Mouse (Mus musculus) embryonic facial prominence, embryonic 12.5 days (tissue): Measurements from ENCODE around the gene Olfr508. TPM values are rescaled to one million over a fixed set of nuclear protein-coding genes. Genes with fewer than 3 reads are reported as not detected.
"Not testable (repeated sequence)": the region's sequence is repeated elsewhere in the genome, so short reads cannot be mapped to it uniquely, and the experiment has no call there.

ENCODE experiments used
- ATAC-seq: fragments of 200-750 bp; cut with Nextera tagmentation; 2 replicates; pipeline ENCODE4 v1.8.0; 2017; ENCODE audit not compliant: insufficient number of reproducible peaks, insufficient read depth, low FRiP score, low TSS enrichment
- H3K27ac ChIP-seq: fragments of 300-500 bp; sonication (generic); 2 replicates; pipeline ENCODE4 v1.5.1; 2016; ENCODE audit warnings: mild to moderate bottlenecking
- H3K27me3 ChIP-seq: fragments of 300-500 bp; sonication (generic); 2 replicates; pipeline ENCODE4 v1.6.1; 2016; ENCODE audit warnings: mild to moderate bottlenecking, moderate library complexity
- H3K36me3 ChIP-seq: fragments of 300-500 bp; sonication (generic); 2 replicates; pipeline ENCODE4 v1.6.1; 2016; ENCODE audit warnings: mild to moderate bottlenecking
- H3K4me1 ChIP-seq: fragments of 300-500 bp; sonication (generic); 2 replicates; pipeline ENCODE4 v1.6.1; 2016
- H3K4me2 ChIP-seq: fragments of 300-500 bp; sonication (generic); replicated peaks from 2 replicates; pipeline ENCODE4 v1.6.1; 2016; ENCODE audit warnings: mild to moderate bottlenecking, moderate library complexity
- H3K4me3 ChIP-seq: fragments of 300-500 bp; sonication (generic); 2 replicates; pipeline ENCODE4 v1.5.1; 2016; ENCODE audit warnings: mild to moderate bottlenecking
- H3K9ac ChIP-seq: fragments of 300-500 bp; sonication (generic); 2 replicates; pipeline ENCODE4 v1.6.1; 2016; ENCODE audit warnings: mild to moderate bottlenecking, moderate library complexity
- H3K9me3 ChIP-seq: fragments of 300-500 bp; sonication (generic); 2 replicates; pipeline ENCODE4 v1.6.1; 2016; ENCODE audit warnings: mild to moderate bottlenecking, moderate library complexity
- WGBS: fragments of 180-500 bp; shearing (Covaris S2); methylation state at CpG from one replicate; pipeline ENCODE4 v1.1.7; 2016; 5-methylcytosine and 5-hydroxymethylcytosine counted together
- polyA plus RNA-seq: library from polyadenylated mRNA; unstranded; fragments of >200 nt; fragmentation: Nextera tagmentation; extraction: Ambion mirVana; gene quantifications from 2 replicates; pipeline ENCODE4 v1.2.1, GENCODE M21; 2016

Gene Olfr508
- not detected in 2 replicates for polyA plus RNA-seq

GRCm38 (mm10) chr7:108629694-108630093 is at the start of gene Olfr508:
Gene Olfr508, plus strand, starts transcription at chr7:108629994.
- H3K4me2 ChIP-seq, result no peak within 1 kb of the TSS
- H3K4me3 ChIP-seq, result no peak within 1 kb of the TSS
- H3K9ac ChIP-seq, result no peak within 1 kb of the TSS
- H3K27ac ChIP-seq, result no peak within 1 kb of the TSS
- no peaks in the 10 kb centered on the region for H3K36me3 ChIP-seq
- H3K9me3 ChIP-seq, result no peaks in the 10 kb centered on the region
- WGBS, result 81% methylated on average over 3 of the region's 3 CpGs
- no peak for ATAC-seq
- no peaks in the 10 kb centered on the region for H3K27me3 ChIP-seq
- no peaks in the 10 kb centered on the region for H3K4me1 ChIP-seq

- no peak overlapping the region for H3K4me2 ChIP-seq
- H3K4me3 ChIP-seq, result no peak overlapping the region
- H3K4me1 ChIP-seq, result no peaks in the 10 kb centered on the region
- H3K27me3 ChIP-seq, result no peaks in the 10 kb centered on the region
- 0 out of 2 replicates have a peak, but pooled peaks have one; percentile 60 for ATAC-seq
- H3K27ac ChIP-seq, result no peak overlapping the region
- H3K36me3 ChIP-seq, result no peaks in the 10 kb centered on the region
- H3K9me3 ChIP-seq, result no peaks in the 10 kb centered on the region
- H3K9ac ChIP-seq, result no peak overlapping the region
- WGBS, result 89% methylated on average over 1 of the region's 1 CpGs
Measured at GRCm38 (mm10) chr7:108589797-108590196, 40.0 kb upstream of the Olfr508 start.

DNA sequence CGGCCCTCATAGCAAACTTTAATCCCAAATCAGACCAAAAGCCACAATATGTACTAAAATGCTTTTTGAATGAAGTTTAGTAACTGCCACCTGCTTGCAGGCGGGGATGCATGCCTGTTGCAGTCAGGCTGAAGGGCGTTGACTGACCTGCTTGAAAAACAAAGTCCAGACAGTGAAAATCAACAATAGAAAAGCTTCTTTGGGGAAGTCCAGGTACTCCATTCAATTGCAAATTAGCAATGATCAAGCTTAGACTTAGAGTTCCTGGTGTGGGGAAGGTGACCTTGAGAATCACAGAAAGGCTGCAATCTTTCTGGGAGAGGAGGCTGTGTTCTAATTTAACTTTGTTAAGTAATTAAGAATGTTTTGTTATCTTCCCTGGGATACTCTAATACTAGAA is 27.9 kb upstream of the Olfr508 start:
- ATAC-seq, H3K9ac ChIP-seq, H3K4me1 ChIP-seq, H3K4me2 ChIP-seq, H3K36me3 ChIP-seq, H3K27ac ChIP-seq, H3K27me3 ChIP-seq, H3K9me3 ChIP-seq, H3K4me3 ChIP-seq: not testable (repeated sequence)
- WGBS, result 82% methylated on average over 3 of the region's 3 CpGs

- Histone ChIP-seq H3K36me3 (no peaks in the 10 kb centered on the region), H3K4me1 (no peaks in the 10 kb centered on the region), H3K4me2 (no peak within 1 kb of the TSS), H3K4me3 (no peak within 1 kb of the TSS), H3K9ac (no peak within 1 kb of the TSS), H3K27me3 (no peaks in the 10 kb centered on the region), H3K27ac (no peak within 1 kb of the TSS), H3K9me3 (no peaks in the 10 kb centered on the region)
- no peak for ATAC-seq
Measured at GRCm38 (mm10) chr7:108610487-108610886, 19.3 kb upstream of the Olfr508 start, which contains the start of gene Olfr506. Gene Olfr506, plus strand, starts transcription at chr7:108610787.

DNA sequence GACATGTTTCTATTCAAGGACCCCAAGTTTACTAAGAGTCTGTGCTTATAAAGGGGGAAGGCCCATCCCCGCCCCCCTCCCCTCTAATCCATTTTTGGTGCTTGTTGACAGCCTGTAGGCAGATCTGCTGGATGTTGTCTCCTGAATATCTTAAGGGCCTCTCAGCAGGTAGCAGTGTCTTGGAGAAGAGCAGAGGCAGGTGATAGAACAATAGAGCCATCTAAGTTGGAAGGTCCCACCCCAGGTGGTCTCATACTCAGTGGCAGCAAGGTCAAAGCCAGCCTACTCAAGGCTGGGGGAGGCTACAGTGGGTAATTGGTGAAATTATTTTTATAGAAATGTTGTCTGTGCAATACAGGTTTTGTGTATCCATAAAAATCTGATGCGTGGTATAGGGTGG is 15.7 kb upstream of the Olfr508 start:
- Histone ChIP-seq H3K9ac (no peak overlapping the region), H3K9me3 (no peaks in the 10 kb centered on the region), H3K36me3 (no peaks in the 10 kb centered on the region), H3K27me3 (no peaks in the 10 kb centered on the region), H3K4me2 (no peak overlapping the region), H3K4me3 (no peak overlapping the region), H3K4me1 (no peaks in the 10 kb centered on the region), H3K27ac (no peak overlapping the region)
- ATAC-seq, result no peak
- WGBS, result 86% methylated on average over 2 of the region's 2 CpGs

DNA sequence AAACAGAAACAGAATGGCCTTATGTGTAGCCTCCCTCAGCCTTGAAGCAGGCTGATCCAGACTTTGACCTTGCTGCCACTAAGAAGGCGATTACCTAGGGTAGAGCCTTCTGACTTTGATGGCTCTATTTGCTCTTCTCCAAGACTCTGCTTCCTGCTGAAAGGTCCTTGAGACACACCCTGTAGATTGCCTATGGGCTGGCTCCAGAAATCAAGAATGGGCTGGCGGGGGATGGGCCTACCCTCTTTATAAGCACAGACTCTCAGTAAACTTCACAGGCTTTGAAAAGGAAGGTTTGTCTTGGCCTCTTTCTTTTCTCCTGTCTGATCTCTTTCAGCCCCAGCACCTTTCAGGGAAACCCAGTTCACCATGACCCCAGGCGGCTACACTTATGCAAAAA is 13.0 kb upstream of the Olfr508 start:
- not testable (repeated sequence) for H3K9ac ChIP-seq, H3K36me3 ChIP-seq, H3K9me3 ChIP-seq, H3K4me3 ChIP-seq, ATAC-seq, H3K4me1 ChIP-seq, H3K4me2 ChIP-seq, H3K27ac ChIP-seq, H3K27me3 ChIP-seq
- 54% methylated on average over 3 of the region's 3 CpGs for WGBS

DNA sequence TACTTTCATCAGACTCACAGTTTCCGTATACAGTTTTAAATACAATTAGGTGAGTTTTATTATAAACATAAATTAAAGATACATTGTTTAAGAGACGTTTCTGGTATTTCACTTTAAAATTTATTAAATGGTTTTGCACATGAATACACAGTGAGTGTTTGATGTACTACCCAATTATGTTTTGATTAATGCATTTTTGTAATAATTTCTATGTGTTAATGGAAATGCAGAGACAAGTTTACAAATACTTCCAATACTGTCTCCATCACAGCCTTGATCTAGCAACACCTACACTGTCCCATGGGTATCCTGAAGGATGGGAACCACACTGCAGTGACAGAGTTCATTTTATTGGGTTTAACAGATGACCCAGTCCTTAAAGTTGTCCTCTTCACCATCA is 8.3 kb upstream of the Olfr508 start, which contains the start of gene Olfr507:
Olfr507 (plus strand) TSS at position 301 of the 400 bp plus-strand sequence.
- no peaks in the 10 kb centered on the region for H3K36me3 ChIP-seq
- H3K27ac ChIP-seq, result no peak within 1 kb of the TSS
- no peak for ATAC-seq
- H3K9ac ChIP-seq, result no peak within 1 kb of the TSS
- WGBS, result 80% methylated on average over 2 of the region's 2 CpGs
- H3K9me3 ChIP-seq, result no peaks in the 10 kb centered on the region
- H3K4me2 ChIP-seq, result no peak within 1 kb of the TSS
- no peaks in the 10 kb centered on the region for H3K27me3 ChIP-seq
- H3K4me3 ChIP-seq, result no peak within 1 kb of the TSS
- H3K4me1 ChIP-seq, result no peaks in the 10 kb centered on the region

GRCm38 (mm10) chr7:108651806-108652205 is 22.0 kb downstream of the Olfr508 start, which contains the start of gene Olfr509:
Gene Olfr509, minus strand, starts transcription at chr7:108651906.
- Histone ChIP-seq H3K4me1 (no peaks in the 10 kb centered on the region), H3K4me3 (no peak within 1 kb of the TSS), H3K9ac (no peak within 1 kb of the TSS), H3K36me3 (no peaks in the 10 kb centered on the region), H3K4me2 (no peak within 1 kb of the TSS), H3K27me3 (no peaks in the 10 kb centered on the region), H3K9me3 (no peaks in the 10 kb centered on the region), H3K27ac (no peak within 1 kb of the TSS)
- ATAC-seq, result no peak

- H3K36me3 ChIP-seq, result no peaks in the 10 kb centered on the region
- H3K9ac ChIP-seq, result no peak overlapping the region
- ATAC-seq, result no peak
- H3K4me1 ChIP-seq, result no peaks in the 10 kb centered on the region
- no peak overlapping the region for H3K27ac ChIP-seq
- no peak overlapping the region for H3K4me3 ChIP-seq
- H3K9me3 ChIP-seq, result no peaks in the 10 kb centered on the region
- 83% methylated on average over 3 of the region's 3 CpGs for WGBS
- H3K27me3 ChIP-seq, result no peaks in the 10 kb centered on the region
- no peak overlapping the region for H3K4me2 ChIP-seq
Measured at GRCm38 (mm10) chr7:108662419-108662818, 32.6 kb downstream of the Olfr508 start.

DNA sequence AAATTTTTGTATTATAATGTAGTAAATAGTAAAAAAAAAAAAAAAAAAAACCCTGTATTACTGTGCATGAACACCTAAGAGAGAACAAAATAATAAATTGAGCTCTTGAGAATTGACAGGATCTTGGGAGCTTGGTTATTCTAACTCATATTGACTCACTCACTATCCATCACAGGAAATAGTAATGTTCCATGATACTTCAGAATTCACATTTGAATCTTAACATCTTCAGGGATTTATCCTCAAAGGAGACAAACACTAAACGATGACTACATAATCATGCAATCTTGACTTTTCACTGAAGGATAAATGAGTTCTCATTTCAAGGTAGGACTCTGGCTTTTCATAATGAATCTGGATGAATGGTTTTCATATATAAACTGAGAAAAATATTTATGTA is 36.3 kb downstream of the Olfr508 start, which contains the start of gene Olfr510:
Olfr510 (plus strand) TSS at position 301 of the 400 bp plus-strand sequence.
- no peak for ATAC-seq
- H3K27me3 ChIP-seq, result no peaks in the 10 kb centered on the region
- no peaks in the 10 kb centered on the region for H3K36me3 ChIP-seq
- H3K4me3 ChIP-seq, result no peak within 1 kb of the TSS
- no peak within 1 kb of the TSS for H3K4me2 ChIP-seq
- no peak within 1 kb of the TSS for H3K9ac ChIP-seq
- no peak within 1 kb of the TSS for H3K27ac ChIP-seq
- WGBS, result 90% methylated on average over 1 of the region's 1 CpGs
- H3K9me3 ChIP-seq, result no peaks in the 10 kb centered on the region
- no peaks in the 10 kb centered on the region for H3K4me1 ChIP-seq

DNA sequence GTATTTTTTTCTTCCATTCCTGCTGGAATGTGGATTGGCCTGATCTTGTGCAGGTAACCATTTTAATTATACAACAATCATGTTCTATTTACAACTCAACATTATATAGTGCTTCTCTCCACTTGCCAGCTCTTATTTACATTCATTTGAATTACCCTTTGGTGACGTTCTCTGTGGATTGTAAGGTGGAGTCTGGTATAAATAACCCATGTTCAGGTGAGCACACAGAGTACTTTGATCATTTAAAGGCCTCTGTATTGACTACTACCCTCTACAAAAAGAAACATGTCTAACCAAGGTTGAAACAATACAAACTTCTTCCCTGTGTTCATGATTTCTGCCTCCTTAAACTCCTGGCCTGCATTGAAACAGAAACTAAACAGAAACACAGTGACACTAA is 41.3 kb downstream of the Olfr508 start:
- no peak overlapping the region for H3K27ac ChIP-seq
- H3K9ac ChIP-seq, result no peak overlapping the region
- H3K4me3 ChIP-seq, result no peak overlapping the region
- H3K36me3 ChIP-seq, result no peaks in the 10 kb centered on the region
- ATAC-seq, result no peak
- H3K27me3 ChIP-seq, result no peaks in the 10 kb centered on the region
- WGBS, result 61% methylated on average over 1 of the region's 1 CpGs
- no peak overlapping the region for H3K4me2 ChIP-seq
- no peaks in the 10 kb centered on the region for H3K4me1 ChIP-seq
- no peaks in the 10 kb centered on the region for H3K9me3 ChIP-seq

DNA sequence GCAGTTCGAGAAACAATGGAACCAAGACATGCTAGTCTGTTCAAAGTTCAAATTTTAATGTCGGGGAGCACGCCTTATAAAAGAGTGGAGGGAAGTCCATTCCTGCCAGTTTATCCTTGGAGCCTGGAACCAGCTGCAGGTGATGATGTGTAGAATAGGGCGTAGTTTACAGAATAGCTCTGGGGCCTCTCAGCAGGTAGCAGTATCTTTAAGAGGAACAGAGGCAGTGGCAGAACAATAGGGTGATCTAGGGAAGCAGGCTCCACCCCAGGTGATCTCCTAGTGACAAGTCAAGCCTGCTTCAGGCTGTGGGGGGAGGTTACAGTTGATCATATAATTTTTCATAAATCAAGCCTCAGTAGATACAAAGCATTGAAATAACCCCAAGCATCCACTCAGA is 49.1 kb downstream of the Olfr508 start:
- H3K36me3 ChIP-seq, result no peaks in the 10 kb centered on the region
- ATAC-seq, result no peak
- WGBS, result 79% methylated on average over 4 of the region's 4 CpGs
- no peak overlapping the region for H3K4me2 ChIP-seq
- H3K4me3 ChIP-seq, result no peak overlapping the region
- no peaks in the 10 kb centered on the region for H3K27me3 ChIP-seq
- no peaks in the 10 kb centered on the region for H3K9me3 ChIP-seq
- no peaks in the 10 kb centered on the region for H3K4me1 ChIP-seq
- no peak overlapping the region for H3K9ac ChIP-seq
- no peak overlapping the region for H3K27ac ChIP-seq
